Mouse (Mus musculus) G1E-ER4 (cell line): ENCODE measurements around the gene Fancl. TPM values are rescaled to one million over a fixed set of nuclear protein-coding genes. Genes with fewer than 3 reads are reported as not detected.

ENCODE experiments used
- GATA1 ChIP-seq: IDR thresholded peaks from one replicate; pipeline ENCODE4 v1.8.0; 2012; ENCODE audit warnings: low read length, inconsistent platforms
- polyA plus RNA-seq: library from polyadenylated mRNA; stranded (reverse); fragments of >175 nt; gene quantifications from 2 replicates; pipeline ENCODE4 v1.2.3, GENCODE M21; 2012

Fancl gene
- polyA plus RNA-seq = 0.55 and 0.86 TPM in 2 replicates

DNA sequence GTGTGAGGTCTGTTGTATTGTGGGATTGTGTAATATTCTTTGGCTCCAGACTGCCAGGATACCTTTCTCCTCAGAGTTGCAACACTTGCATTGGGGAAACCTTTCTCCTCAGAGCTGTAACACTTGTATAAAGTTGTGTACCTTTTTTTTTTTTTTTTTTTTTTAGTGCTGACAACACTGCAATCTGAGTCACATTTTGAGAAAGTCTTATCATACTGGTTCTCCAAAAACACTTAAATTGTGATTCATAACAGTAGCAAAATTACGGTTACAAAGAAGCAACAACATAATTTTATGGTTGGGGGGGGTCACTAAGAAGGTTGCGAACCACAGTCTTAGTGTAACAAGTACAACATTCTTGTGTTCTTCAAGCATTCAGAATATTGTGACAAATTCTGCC is at the start of gene Fancl:
Fancl (plus strand) TSS at position 165 of the 400 bp plus-strand sequence.
- no peak for TF ChIP-seq GATA1

DNA sequence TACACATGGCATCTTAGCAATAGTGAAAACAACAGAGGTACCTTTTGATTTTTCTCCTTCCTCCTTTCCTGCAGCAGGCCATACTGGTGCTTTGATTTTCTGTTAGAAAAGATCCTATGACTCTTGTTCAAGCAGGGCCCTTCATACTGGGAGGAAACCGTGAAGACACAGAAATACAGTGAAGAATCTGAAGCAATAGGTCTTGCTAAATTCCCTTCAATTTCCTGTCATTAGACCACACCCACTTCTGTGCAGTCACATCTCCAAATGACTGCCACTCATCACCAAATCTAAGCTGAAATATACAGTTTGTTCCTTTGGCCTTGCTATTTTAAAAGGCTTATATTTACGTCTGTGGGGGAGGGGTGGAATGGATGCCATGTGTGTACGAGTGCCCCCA is 49.1 kb upstream of the Fancl start:
- TF ChIP-seq GATA1 = no peak

DNA sequence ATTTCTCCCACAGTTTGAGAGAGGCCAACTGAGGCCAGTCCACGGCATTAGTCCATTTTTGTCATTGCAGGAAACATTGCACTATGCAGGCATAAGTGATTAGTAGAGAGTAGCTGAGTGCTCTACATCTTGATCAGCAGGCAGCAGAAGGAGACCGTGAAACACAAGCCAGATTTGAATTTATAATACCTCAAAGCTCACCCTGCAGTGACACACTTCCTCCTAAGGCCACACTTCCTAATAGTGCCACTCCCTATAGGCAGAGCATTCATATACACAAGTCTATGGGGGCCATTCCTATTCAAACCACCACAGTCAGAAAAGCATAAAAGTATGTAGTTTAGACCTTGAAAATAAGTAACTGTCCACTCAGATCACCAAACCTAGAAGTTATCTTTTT is 11.8 kb upstream of the Fancl start:
- TF ChIP-seq GATA1 = no peak

DNA sequence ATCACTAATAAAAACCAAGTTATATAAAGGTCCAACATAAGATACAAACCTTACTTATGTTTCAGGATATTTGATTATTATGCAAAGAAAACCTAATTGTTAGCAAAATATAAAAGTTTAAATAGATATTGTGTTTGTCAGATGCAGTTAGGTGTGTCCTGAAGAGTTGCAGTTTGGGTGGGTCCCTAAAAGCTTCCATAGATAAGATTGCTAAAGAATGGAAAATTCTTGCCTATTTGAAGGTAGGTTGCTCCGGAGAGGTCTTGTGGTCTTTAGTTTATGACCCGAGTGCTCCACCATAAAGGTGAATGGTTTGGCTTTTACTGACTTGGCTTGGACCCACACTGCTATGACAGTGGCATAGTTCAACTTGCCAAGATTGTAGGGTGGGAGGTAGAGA is 7.9 kb upstream of the Fancl start:
- no peak for TF ChIP-seq GATA1

DNA sequence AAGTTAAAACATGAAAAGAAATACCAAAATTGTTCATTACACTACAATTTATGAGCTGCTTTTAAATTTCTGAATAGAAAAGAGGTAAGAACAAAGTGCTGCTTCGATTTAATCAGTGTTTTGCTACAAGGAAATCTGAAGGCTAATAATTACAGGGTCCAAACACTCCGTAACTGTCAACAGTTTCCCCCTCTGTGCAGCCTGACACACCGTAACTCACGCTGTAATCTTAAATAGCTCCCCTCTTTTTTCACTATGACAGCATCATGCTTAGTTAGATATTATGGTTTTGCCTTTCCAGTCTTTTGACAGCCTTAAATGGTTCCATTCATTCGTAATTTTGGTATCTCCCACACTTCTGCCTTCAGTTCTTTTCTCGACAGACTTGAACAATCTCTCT is 4.4 kb upstream of the Fancl start:
- no peak for TF ChIP-seq GATA1

DNA sequence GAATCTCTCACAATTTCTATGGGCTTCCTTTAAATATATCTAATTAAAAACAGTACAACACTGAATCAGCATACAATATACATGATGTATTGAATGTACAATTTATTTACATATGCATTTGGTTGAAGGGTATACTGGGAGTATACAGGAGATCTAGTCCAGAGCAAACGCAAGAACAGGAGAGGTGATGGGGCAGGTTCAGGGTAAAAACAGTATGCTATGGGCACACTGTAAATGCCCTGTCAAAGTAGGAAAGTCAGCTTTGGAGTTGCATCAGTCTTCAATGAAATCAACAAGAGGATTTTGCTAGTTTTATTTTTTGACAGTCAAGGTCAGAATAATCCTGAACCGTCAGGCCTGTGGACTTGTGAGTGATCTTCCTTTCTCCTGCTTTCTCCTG is 743 bp downstream of the Fancl start:
- no peak for TF ChIP-seq GATA1

DNA sequence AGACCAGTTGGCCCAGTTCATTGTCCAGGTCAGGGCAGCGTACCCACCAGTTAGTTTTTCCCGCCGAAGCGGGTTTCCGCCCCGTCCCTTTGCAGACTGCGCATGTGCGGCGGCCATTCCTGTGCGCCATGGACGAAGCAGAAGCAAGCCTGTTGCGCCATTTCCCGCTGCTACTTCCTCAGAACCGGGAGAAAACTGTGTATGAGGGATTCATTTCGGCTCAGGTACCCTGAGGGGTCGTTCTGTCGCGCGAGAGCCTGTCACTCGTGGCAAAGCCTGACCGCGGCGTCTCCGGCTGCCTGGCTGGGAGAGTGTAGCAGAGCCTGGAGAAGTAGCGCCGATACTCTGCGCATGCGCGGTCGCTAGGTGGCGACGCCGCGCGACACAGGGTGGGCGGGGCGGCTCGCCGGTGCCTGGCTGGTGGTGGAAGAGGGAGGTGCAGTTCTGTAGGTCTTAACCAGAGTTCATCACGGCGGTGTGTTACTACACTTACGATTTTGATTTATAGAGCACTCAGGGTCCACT is 1.2 kb downstream of the Fancl start:
- no peak for TF ChIP-seq GATA1

DNA sequence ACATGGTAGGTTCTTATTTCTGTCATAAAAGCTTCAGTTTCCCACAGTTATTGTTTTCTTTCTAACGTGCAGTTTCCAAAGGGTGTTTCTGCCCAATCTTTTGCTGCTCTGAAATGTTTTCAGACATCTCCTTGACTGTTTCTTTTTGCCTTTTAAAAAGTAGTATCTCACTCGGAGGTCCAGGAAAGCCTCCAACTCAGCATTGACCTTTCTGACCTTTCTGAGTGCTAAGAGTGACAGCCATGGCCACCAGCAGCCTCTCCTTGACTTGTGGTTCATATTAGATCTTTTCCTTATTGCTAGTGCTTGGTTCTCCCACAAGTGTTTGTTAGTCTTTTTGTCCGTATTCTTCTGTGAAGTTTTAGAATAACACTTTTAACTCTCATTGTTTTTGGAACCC is 9.6 kb downstream of the Fancl start:
- TF ChIP-seq GATA1 = no peak

DNA sequence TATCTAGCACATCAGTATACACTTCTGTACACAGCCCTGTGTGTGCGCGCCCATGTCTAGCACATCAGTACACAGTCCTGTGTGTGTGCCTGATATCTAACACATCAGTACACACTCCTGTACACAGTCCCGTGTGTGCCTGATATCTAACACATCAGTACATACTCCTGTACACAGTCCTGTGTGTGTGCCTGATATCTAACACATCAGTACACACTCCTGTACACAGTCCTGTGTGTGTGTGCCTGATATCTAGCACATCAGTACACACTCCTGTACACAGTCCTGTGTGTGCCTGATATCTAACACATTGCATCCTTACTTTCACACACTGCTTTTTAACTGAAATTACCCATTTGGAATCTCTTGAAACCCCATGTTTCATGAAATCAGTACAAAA is 27.0 kb downstream of the Fancl start:
- no peak for TF ChIP-seq GATA1

DNA sequence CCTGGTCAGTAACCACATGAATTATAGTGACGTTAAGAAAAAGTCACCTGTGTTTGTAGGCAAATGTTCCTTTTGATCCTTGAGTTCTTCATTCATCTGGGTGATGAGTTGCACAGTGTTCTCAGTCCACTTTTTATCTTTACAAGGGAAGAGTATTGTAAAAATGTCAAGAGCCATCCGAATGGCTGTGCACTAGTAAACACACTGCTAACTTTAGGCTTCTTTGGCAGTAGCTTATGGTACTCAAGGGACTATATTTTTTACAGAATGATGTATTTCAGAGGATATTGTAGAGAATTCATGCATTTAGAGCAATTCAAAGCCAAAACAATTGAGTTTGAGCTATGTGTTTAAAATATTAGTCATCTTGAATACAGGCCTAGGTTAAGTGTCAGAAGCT is 35.5 kb downstream of the Fancl start:
- no peak for TF ChIP-seq GATA1

DNA sequence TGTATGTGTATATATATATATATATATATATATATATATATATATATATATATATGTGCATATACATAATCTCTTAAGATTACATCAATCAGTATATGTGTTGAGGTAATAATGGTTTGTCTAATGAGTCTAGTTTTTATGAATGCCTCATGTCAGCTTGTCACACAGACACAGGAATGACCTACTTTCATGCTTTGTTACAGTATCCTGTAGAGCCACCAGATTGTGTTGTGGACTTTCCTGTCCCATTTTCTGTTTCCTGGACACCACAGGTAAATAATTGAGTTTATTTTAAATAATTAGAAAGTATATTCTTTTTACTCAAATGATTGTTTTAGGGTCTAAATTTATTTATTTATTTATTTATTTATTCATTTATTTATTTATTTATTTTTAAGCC is 48.3 kb downstream of the Fancl start:
- TF ChIP-seq GATA1 = no peak

DNA sequence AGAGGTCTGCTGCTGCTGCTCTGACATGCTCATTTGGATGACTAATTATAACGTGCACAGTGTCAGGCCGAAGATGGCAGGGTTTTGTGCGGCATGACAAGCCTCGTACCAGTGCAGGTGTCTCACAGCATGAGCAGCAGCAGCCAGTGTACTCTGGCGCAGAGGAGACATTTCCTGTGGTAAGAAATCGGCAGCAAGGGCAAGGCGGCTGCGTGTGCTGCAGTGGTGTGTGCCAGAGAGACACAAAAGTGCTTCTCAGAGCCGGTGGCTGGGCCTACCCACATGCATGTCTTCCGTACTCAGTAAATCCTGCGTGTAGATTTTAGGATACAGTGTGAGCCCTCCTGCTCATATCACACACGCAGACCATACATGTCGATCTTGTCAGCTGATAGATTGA is 51.9 kb downstream of the Fancl start:
- no peak for TF ChIP-seq GATA1

DNA sequence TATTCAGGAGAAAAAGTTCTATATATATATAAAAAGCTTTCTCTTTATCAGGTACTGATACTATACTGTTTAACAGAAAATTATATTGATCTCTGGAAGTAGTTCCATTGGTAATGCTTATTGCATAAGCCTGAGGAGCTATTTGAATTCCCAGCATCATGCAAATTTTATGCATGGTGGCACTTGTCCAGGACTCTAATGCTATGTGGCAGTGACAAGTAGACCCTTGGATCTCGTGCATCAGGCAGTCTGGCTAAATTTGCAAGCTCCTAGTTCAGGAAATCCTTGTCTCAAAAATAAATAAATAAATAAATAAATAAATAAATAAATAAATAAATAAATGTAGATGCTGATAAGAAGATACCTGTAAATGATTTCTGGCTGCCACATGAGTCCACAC is 55.2 kb downstream of the Fancl start:
- TF ChIP-seq GATA1 = no peak

DNA sequence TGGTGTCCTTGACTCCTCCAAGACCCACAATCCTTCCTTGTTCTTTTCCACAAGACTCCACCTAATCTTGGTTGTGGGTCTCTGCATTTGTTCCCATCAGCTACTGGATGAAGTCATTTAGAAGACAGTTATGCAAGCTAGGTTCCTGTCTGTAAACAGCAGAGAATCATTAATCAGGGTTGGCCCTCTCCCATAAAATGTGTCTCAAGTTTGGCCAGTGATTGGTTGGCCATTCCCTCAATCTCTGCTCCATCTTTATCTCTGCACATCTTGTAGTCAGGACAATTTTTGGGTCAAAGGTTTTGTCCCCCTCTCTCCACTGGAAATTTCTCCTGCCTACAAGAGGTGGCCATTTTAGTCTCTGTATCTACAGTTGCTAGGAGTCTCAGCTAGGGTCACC is 58.4 kb downstream of the Fancl start:
- TF ChIP-seq GATA1 = no peak

DNA sequence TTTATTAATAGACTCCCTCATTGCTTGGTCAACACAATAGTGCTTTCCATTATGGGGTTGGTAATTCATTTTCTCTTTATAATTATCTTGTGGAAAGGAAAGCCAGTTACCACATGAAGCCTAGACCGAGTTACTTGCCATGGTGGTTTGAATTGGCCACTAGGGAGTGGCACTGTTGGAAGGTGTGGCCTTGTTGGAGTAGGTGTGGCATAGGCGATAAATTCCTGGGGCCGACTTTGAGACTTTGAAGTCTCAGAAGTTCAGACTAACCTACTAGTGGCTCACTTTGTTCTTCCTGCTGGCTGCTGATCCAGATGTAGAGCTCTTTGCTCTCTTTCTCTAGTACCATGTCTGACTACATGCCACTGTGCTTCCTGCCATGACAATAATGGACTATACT is 63.9 kb downstream of the Fancl start:
- TF ChIP-seq GATA1 = no peak

DNA sequence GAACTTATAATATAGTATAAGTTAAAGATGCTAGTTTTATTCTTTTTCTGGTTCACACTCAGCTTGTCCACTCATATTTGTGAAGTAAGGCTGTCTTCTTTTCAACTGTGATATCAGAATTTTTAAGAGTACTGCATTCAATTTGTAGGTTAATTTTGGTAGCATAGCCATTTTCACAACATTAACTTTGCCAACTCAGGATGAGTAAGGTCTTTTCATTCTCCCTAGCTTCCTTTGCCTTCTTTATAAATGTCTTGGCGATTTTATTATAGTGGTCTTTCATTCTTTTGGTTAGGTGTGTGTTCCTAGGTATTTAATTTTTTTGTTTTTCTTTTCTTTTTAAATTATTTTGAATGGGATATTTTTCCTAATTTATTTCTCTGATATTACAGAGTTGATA is 64.7 kb downstream of the Fancl start:
- TF ChIP-seq GATA1 = no peak

DNA sequence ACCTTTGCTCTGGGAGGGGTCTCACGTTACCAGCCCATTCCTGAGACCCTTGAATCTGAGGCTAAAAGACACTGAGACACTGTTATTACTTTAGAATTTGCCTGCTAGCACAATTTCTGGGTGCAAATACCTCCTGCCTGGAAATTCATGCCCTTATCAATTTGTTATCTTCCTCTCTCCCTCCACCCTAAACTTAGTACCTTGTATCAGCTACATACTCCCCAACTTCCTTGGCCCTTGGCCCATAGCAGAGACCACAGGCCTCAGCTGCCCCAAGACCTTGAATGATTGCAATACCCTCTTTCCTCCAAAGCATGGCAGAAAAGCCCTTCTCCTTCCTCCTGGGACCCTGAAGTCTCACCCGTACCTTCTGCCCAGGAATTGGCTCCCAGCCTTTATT is 65.3 kb downstream of the Fancl start:
- no peak for TF ChIP-seq GATA1

DNA sequence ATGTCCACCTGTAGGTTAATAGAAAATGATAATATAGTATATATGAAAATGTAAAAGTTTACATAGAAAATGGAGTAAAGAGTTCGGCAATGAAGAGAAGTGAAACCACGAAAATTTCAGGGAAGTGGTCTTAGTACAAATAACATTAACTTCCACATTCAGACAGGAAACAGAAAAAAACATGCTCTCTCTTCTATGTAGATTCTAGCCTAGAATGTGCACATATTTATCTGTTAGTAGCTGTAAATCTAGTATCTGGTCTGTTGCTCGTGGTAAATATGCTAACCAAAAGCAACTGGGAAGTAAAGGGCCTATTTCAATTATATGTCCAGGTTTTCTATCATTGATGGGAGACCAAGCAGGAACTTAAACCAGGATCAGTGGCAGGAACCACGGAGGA is 66.8 kb downstream of the Fancl start:
- TF ChIP-seq GATA1 = no peak
